Mouse (Mus musculus): Measurements from ENCODE around the gene Pmm2.

GRCm38 (mm10) chr16:8638131-8638530, 657 bp downstream of the Pmm2 start:
- TF ChIP-seq CTCF (IDR thresholded peaks at IDR 0.05; ENCODE audit: low read depth) (no peak), EP300 (IDR thresholded peaks at IDR 0.05; ENCODE audit: low read depth) (no peak)
